Mouse (Mus musculus): ENCODE measurements around the gene Cmip. TPM values are rescaled to one million over a fixed set of nuclear protein-coding genes. Genes with fewer than 3 reads are reported as not detected.

The Cmip gene
- polyA plus RNA-seq, 1 experiment from 2014 or later: 27.0 TPM

- DNase-seq (ENCODE audit: low spot score) (no peak), ATAC-seq (ENCODE audit: low FRiP score) (no peak)
- no peaks in the 10 kb centered on the region for H3K27me3 ChIP-seq (ENCODE audit: control insufficient read depth, insufficient read depth, low read length)
- no peak overlapping the region for H3K9ac ChIP-seq (ENCODE audit: low read depth, low read length)
- 93% methylated on average over 6 of the region's 6 CpGs for WGBS
- no peak overlapping the region for H3K4me3 ChIP-seq (ENCODE audit: low read depth, low read length)
- no peak overlapping the region for H3K27ac ChIP-seq (ENCODE audit: low read depth, low read length)
- no peaks in the 10 kb centered on the region for H3K9me3 ChIP-seq (ENCODE audit: control insufficient read depth, low read length)
- H3K4me2 ChIP-seq (replicated peaks; ENCODE audit: low read depth, low read length): no peak overlapping the region
- H3K36me3 ChIP-seq (ENCODE audit: control insufficient read depth, insufficient read depth, low read length): no peaks in the 10 kb centered on the region
- H3K4me1 ChIP-seq (replicated peaks; ENCODE audit: control insufficient read depth, insufficient read depth, low read length): no peaks in the 10 kb centered on the region; the same call in 1 of the 2 replicates
These were observed 198.8 kb downstream of the Cmip start for GRCm38 (mm10) chr8:117455701-117456100.

- H3K4me3 ChIP-seq (ENCODE audit: low read depth, low read length): no peak overlapping the region
- no peak overlapping the region for H3K9ac ChIP-seq (ENCODE audit: low read depth, low read length)
- ATAC-seq (ENCODE audit: low FRiP score) (0 out of 2 replicates have a peak, but pooled peaks have one; percentile 3), DNase-seq (ENCODE audit: low spot score) (no peak)
- no peaks in the 10 kb centered on the region for H3K4me1 ChIP-seq (replicated peaks; ENCODE audit: control insufficient read depth, insufficient read depth, low read length)
- WGBS: 78% methylated on average over 5 of the region's 5 CpGs
- H3K36me3 ChIP-seq (ENCODE audit: control insufficient read depth, insufficient read depth, low read length): no peaks in the 10 kb centered on the region
- H3K9me3 ChIP-seq (ENCODE audit: control insufficient read depth, low read length): no peaks in the 10 kb centered on the region
- no peaks in the 10 kb centered on the region for H3K27me3 ChIP-seq (ENCODE audit: control insufficient read depth, insufficient read depth, low read length)
- H3K27ac ChIP-seq (ENCODE audit: low read depth, low read length): 0 out of 2 replicates have a peak overlapping the region, but pooled peaks have one; percentile 1
- no peak overlapping the region for H3K4me2 ChIP-seq (replicated peaks; ENCODE audit: low read depth, low read length)
These were observed 201.6 kb downstream of the Cmip start for GRCm38 (mm10) chr8:117458440-117458839.

GRCm38 (mm10) chr8:117462701-117463284 lies 205.9 kb downstream of the Cmip start:
- H3K4me1 ChIP-seq (replicated peaks; ENCODE audit: control insufficient read depth, insufficient read depth, low read length): no peaks in the 10 kb centered on the region
- no peaks in the 10 kb centered on the region for H3K9me3 ChIP-seq (ENCODE audit: control insufficient read depth, low read length)
- H3K27me3 ChIP-seq (ENCODE audit: control insufficient read depth, insufficient read depth, low read length): no peaks in the 10 kb centered on the region
- no peak for DNase-seq (ENCODE audit: low spot score)
- H3K27ac ChIP-seq (ENCODE audit: low read depth, low read length): no peak overlapping the region
- no peaks in the 10 kb centered on the region for H3K36me3 ChIP-seq (ENCODE audit: control insufficient read depth, insufficient read depth, low read length)
- no peak overlapping the region for H3K4me2 ChIP-seq (replicated peaks; ENCODE audit: low read depth, low read length)
- no peak overlapping the region for H3K9ac ChIP-seq (ENCODE audit: low read depth, low read length)
- H3K4me3 ChIP-seq (ENCODE audit: low read depth, low read length): no peak overlapping the region
- whole genome bisulfite sequencing: 75% methylated on average over 11 of the region's 11 CpGs
- ATAC-seq (ENCODE audit: low FRiP score): no peak

GRCm38 (mm10) chr8:117464525-117464924 lies 207.7 kb downstream of the Cmip start:
- Histone ChIP-seq H3K9ac (ENCODE audit: low read depth, low read length) (no peak overlapping the region), H3K4me1 (replicated peaks; ENCODE audit: control insufficient read depth, insufficient read depth, low read length) (no peaks in the 10 kb centered on the region), H3K27ac (ENCODE audit: low read depth, low read length) (no peak overlapping the region), H3K4me2 (replicated peaks; ENCODE audit: low read depth, low read length) (no peak overlapping the region), H3K9me3 (ENCODE audit: control insufficient read depth, low read length) (no peaks in the 10 kb centered on the region), H3K27me3 (ENCODE audit: control insufficient read depth, insufficient read depth, low read length) (no peaks in the 10 kb centered on the region), H3K36me3 (ENCODE audit: control insufficient read depth, insufficient read depth, low read length) (no peaks in the 10 kb centered on the region), H3K4me3 (ENCODE audit: low read depth, low read length) (no peak overlapping the region)
- 96% methylated on average over 6 of the region's 6 CpGs for WGBS
- DNase-seq (ENCODE audit: low spot score) (peak; percentile 36), ATAC-seq (ENCODE audit: low FRiP score) (no peak)

- no peaks in the 10 kb centered on the region for H3K9me3 ChIP-seq (ENCODE audit: control insufficient read depth, low read length)
- no peaks in the 10 kb centered on the region for H3K36me3 ChIP-seq (ENCODE audit: control insufficient read depth, insufficient read depth, low read length)
- no peaks in the 10 kb centered on the region for H3K27me3 ChIP-seq (ENCODE audit: control insufficient read depth, insufficient read depth, low read length)
- peak; percentile 82 for DNase-seq (ENCODE audit: low spot score)
- H3K4me3 ChIP-seq (ENCODE audit: low read depth, low read length): no peak overlapping the region
- H3K9ac ChIP-seq (ENCODE audit: low read depth, low read length): no peak overlapping the region
- H3K27ac ChIP-seq (ENCODE audit: low read depth, low read length): no peak overlapping the region
- WGBS: 55% methylated on average over 5 of the region's 5 CpGs
- ATAC-seq (ENCODE audit: low FRiP score): no peak
- peaks cover 2% of the 10 kb centered on the region; the same call in 1 of the 2 replicates for H3K4me1 ChIP-seq (replicated peaks; ENCODE audit: control insufficient read depth, insufficient read depth, low read length)
- no peak overlapping the region for H3K4me2 ChIP-seq (replicated peaks; ENCODE audit: low read depth, low read length)
These were observed 208.4 kb downstream of the Cmip start for GRCm38 (mm10) chr8:117465250-117465649.

GRCm38 (mm10) chr8:117467466-117467865 lies 210.6 kb downstream of the Cmip start:
- ATAC-seq (ENCODE audit: low FRiP score): no peak
- 89% methylated on average over 10 of the region's 10 CpGs for WGBS

GRCm38 (mm10) chr8:117469431-117470341 lies 212.8 kb downstream of the Cmip start:
- peak overlapping the region; percentile 24 for H3K4me2 ChIP-seq (replicated peaks; ENCODE audit: low read depth, low read length)
- peak overlapping the region; percentile 81 for H3K27ac ChIP-seq (ENCODE audit: low read depth, low read length)
- DNase-seq (ENCODE audit: low spot score) (no peak), ATAC-seq (ENCODE audit: low FRiP score) (peak; percentile 56)
- no peak overlapping the region for H3K9ac ChIP-seq (ENCODE audit: low read depth, low read length)
- no peak overlapping the region for H3K4me3 ChIP-seq (ENCODE audit: low read depth, low read length)
- 30% methylated on average over 16 of the region's 16 CpGs for WGBS
- no peaks in the 10 kb centered on the region for H3K9me3 ChIP-seq (ENCODE audit: control insufficient read depth, low read length)
- no peaks in the 10 kb centered on the region for H3K36me3 ChIP-seq (ENCODE audit: control insufficient read depth, insufficient read depth, low read length)
- H3K4me1 ChIP-seq (replicated peaks; ENCODE audit: control insufficient read depth, insufficient read depth, low read length): peaks cover 2% of the 10 kb centered on the region; the same call in 1 of the 2 replicates
- no peaks in the 10 kb centered on the region for H3K27me3 ChIP-seq (ENCODE audit: control insufficient read depth, insufficient read depth, low read length)

More at GRCm38 (mm10) chr8:117467466-117467865, 210.6 kb downstream of the Cmip start:
- H3K9ac ChIP-seq (ENCODE audit: low read depth, low read length): no peak overlapping the region
- H3K4me2 ChIP-seq (replicated peaks; ENCODE audit: low read depth, low read length): no peak overlapping the region
- no peaks in the 10 kb centered on the region for H3K9me3 ChIP-seq (ENCODE audit: control insufficient read depth, low read length)
- no peak overlapping the region for H3K27ac ChIP-seq (ENCODE audit: low read depth, low read length)
- H3K27me3 ChIP-seq (ENCODE audit: control insufficient read depth, insufficient read depth, low read length): no peaks in the 10 kb centered on the region
- no peak overlapping the region for H3K4me3 ChIP-seq (ENCODE audit: low read depth, low read length)
- DNase-seq (ENCODE audit: low spot score): no peak
- H3K4me1 ChIP-seq (replicated peaks; ENCODE audit: control insufficient read depth, insufficient read depth, low read length): peaks cover 2% of the 10 kb centered on the region; the same call in 1 of the 2 replicates
- H3K36me3 ChIP-seq (ENCODE audit: control insufficient read depth, insufficient read depth, low read length): no peaks in the 10 kb centered on the region

- H3K9ac ChIP-seq (ENCODE audit: low read depth, low read length): no peak overlapping the region
- peak overlapping the region; percentile 81 for H3K27ac ChIP-seq (ENCODE audit: low read depth, low read length)
- WGBS: under 1% methylated on average over 14 of the region's 14 CpGs
- ATAC-seq (ENCODE audit: low FRiP score) (peak; percentile 91), DNase-seq (ENCODE audit: low spot score) (peak; percentile 88)
- H3K4me3 ChIP-seq (ENCODE audit: low read depth, low read length): 0 out of 2 replicates have a peak overlapping the region, but pooled peaks have one; percentile 8
- H3K27me3 ChIP-seq (ENCODE audit: control insufficient read depth, insufficient read depth, low read length): no peaks in the 10 kb centered on the region
- peak overlapping the region; percentile 24 for H3K4me2 ChIP-seq (replicated peaks; ENCODE audit: low read depth, low read length)
- no peaks in the 10 kb centered on the region for H3K9me3 ChIP-seq (ENCODE audit: control insufficient read depth, low read length)
- peaks cover 2% of the 10 kb centered on the region; the same call in 1 of the 2 replicates for H3K4me1 ChIP-seq (replicated peaks; ENCODE audit: control insufficient read depth, insufficient read depth, low read length)
- H3K36me3 ChIP-seq (ENCODE audit: control insufficient read depth, insufficient read depth, low read length): no peaks in the 10 kb centered on the region
These were observed 213.5 kb downstream of the Cmip start for GRCm38 (mm10) chr8:117470342-117470781.

All from hindbrain, embryonic 11.5 days (tissue).